Mouse (Mus musculus): Measurements from ENCODE around the gene Olfr574.

Olfr574 gene

DNA sequence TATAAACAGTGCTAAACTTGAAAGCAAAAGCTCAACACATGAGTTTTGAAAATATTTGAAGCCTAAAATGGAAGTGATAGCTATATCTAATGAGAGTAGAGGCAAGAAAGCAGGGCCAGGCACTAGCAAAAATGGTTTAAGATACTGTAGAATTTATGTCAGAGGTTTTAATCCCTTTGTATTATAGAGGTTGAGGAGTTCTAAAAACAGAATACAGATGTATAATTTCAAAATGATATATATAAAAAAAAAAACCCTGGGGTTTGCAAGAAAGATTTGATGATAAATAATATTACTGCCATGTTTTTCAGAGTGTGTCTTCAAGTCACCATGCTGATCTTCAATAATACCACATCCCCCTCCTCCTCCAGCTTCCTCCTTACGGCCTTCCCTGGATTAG is at the start of gene Olfr574:
Gene Olfr574, plus strand, starts transcription at position 301 of the 400 bp plus-strand sequence.
- in situ Hi-C loops (cut with MboI, MseI) = no loop called here

DNA sequence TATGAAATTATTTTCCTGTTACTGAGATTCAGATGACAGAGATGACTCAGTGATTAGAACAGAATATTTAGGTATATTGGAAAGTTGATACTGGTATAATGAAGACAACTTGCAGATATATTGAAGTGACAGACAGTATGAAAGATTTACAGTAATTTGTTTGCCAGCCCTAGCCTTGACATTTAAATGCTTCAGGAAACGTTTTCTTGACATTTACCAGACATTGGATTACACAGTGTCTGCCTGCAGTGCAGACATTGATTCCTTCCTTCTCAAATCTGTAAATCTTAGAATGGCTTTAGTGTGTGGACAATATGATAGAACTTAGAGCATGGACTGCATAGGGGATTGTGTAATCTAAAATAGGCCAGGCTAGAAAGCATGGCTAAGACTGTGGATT is 33.0 kb upstream of the Olfr574 start:
- in situ Hi-C loops (cut with MboI, MseI) = no loop called here

DNA sequence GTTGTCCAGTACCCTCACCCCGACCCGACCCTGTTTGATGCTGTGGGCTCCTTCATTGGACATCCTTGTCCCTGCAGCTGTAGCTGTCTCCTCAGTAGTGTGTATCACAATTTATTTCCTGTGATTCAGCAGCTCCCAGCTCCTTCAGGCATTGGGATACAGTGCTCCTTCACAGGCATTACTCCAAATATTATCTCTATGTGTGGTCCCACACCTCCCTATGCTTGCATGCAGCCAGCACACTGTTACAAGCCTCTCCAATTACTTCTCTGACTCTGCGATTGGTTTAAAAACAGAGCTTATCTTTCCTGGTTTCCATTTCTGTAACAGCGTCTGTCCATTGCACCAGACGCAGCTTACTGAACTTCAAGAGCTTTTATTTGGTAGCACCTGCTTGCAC is 31.9 kb upstream of the Olfr574 start:
- in situ Hi-C loops (cut with MboI, MseI) = no loop called here

DNA sequence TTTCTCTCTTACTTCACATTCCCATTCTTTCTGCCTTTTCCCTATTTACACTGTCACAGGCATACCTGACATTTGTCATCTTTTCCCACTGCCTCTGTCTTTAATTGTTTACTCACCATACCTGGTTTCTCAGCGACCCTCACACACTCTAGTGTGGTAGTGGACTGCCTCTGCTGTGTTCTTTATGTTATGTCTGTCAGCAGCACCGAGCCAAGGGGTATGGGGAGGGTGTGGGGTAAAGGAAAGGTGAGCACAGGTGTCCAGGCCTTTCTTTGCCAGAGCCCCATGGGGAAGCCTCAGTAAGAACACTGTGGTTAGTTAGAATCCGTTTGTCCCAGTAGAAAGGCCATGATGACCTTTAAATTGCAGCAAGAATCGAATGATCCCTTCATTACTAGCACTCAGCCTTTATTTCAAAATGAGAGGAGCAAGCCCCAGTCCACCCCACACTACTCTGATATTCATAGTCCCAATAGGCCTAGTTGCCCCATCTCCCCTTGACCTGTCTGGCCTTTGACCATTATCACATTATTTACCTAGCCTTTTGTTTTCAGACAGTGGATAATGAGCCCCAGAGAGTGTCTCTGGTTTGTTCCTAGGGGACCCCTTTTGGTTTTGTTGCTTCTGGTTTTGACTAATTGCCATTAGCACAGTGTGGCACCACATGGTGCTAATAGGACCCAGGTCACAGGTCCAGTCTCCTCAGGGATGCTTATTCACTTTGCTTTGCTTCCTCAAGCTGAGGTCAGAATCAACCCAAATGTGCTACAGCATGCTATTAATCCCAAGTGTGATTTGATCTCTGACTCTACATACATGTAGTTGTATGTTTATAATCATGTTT is 31.0 kb upstream of the Olfr574 start, which contains the start of gene Olfr571:
Gene Olfr571, minus strand, starts transcription at position 505 of the 844 bp plus-strand sequence.
- in situ Hi-C loops (cut with MboI, MseI) = no loop called here

DNA sequence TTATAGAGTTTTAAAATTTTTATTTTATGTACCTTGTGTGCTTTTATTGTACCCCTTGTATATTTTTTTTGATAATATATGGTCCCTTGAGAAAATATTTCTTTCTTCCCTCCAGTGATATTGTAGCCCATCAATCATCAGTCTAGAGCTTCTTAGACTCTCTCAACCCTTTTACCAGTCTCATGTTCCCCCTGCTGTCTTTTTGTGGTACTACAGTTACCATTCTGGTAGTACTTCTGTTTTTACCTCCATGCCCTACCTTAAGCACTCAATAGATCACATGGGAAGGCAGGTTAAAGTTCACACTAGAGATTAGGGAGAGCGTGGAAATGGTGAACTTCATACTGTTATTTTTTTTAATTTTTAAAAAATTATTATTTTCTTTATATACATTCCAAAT is 28.6 kb upstream of the Olfr574 start:
- in situ Hi-C loops (cut with MboI, MseI) = loop anchor here (5.0 kb wide), 2 partner anchors 222 to 407 kb away; partner anchors contain the start of gene Olfr557

DNA sequence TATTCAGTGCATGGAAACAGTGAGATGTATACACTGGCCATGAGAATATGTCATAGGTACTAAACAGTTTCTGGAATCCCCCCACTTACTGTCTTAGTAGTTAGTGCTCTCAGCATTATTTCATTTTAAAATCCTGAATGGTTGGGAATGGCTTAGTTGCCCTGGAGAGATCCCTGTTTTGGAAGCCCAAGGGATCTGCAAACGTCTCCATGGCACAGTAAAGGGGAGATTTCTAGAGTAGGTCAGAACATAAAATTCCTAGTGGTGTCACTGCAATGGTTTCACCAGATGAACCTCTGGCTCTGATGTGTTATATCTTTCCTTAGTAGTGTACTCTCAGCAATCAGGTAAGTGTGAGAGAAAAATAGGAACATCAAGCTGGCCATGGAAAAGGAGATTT is 24.2 kb upstream of the Olfr574 start, which contains the start of gene Olfr572:
Gene Olfr572, plus strand, starts transcription at position 301 of the 400 bp plus-strand sequence.
- in situ Hi-C loops (cut with MboI, MseI) = loop anchor here (5.0 kb wide), 2 partner anchors 227 to 412 kb away; partner anchors contain the start of gene Olfr557

DNA sequence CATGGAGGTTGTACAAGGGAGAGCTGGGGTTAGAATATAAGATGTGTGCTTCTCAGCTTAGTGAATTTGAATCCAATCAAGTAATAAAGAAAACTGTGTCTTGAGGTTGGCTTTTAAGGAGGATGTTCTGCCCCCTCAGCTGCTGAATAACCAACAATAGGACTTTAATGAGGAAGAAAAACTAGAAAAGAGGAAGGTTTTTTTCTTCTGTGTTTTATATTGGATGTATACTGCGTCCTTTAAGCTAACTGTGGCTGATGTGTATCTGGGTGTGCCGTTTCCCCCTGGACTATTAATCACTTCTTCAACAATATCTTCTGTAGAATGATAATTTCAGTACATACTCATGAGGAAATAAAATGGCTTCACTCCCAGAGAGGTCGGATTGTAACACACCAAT is 21.2 kb upstream of the Olfr574 start:
- in situ Hi-C loops (cut with MboI, MseI) = no loop called here

DNA sequence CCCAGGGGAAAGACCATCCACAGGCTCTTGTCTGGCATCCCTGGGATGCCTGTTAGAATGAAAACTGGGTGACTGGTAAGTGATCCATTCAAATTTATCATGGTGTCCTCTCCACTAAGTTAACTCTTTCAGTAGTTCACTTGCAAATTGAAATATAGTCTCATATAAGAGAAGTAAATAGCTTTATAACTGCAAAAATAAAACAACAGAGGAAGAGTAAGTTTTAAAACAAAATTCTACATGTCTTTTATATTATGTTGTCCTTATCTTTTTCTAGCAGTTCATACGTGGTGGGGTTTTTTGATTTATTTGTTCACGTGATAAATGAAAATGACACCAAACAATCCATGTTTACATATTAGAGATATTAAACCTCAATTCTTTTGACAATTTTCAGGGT is 5.8 kb upstream of the Olfr574 start, which contains the start of gene Olfr573-ps1:
Gene Olfr573-ps1, minus strand, starts transcription at position 101 of the 400 bp plus-strand sequence.
- in situ Hi-C loops (cut with MboI, MseI) = no loop called here

DNA sequence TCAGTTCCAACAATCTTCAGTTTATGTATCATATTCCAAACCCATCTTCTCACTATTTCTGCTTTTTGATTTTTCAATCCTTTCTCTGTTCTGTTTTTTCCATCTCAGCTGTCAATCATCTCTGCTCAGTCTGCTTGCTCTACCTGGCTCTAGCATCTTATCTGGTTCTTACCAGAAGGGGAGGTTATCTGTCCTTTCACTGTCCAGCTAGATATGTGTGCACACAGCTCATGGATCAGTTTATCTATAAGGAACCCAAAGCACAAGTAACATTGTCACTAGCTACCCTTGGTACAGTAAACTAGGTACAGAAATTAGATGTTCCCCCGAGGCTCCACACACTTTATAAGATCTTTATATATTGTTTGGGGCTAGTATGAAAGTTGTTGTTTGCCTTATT is 4.8 kb upstream of the Olfr574 start:
- in situ Hi-C loops (cut with MboI, MseI) = no loop called here

DNA sequence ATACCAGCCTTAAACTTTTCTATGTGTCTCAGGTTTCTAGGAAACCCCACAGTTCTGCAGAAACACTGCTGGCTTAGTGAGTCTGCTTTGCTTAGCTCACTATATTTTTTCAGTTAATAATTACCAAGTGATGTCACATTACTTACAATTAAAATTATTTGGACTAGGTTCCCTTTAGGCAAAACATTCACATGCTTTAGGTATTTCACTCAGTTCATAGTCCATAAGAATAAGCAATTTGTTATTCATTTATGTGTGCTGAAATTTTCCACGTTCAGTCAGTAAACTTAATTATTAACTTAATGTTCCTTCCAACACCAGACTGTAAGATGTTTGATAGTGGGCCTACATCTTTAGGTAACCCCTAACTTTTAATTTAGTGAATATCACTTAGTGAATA is 2.5 kb downstream of the Olfr574 start:
- in situ Hi-C loops (cut with MboI, MseI) = no loop called here

DNA sequence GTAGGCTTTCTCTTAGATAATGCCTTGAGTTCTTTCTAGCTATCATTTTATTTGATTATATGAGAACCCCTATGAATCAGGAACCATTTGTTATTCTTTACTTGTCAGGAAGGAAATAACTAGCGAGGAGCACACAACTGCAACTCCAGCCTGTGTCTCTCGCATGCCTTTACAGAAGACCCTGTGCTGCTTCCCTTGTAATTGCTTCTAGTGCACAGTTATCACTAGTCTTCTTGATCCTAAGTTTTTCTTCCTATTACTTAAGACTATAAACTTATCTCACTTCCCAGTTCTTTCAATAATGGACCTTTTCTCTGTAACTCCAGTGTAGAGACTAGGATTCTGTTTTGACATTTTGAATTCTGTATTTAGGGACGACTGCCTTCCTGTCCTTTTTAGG is 9.9 kb downstream of the Olfr574 start:
- in situ Hi-C loops (cut with MboI, MseI) = no loop called here

DNA sequence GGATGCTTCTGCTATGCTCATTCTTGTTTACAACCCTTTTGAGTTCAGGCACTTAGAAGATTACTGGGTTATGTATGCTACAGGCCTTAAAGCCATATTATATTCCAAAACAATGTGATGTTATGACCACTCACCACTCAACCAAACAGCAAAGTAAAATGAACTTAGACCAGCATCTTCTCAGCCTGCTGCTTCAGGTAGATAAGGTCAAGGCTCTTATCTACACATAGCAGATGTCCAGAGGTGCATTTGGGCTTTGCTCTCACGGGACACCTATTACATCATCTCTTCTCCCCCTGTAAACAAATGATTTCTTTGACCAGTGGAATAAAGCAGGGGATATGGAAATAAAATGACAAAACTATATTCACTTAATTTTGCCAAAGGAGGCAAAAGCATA is 10.3 kb downstream of the Olfr574 start, which contains the start of gene Olfr575:
Gene Olfr575, minus strand, starts transcription at position 183 of the 400 bp plus-strand sequence.
- in situ Hi-C loops (cut with MboI, MseI) = no loop called here

DNA sequence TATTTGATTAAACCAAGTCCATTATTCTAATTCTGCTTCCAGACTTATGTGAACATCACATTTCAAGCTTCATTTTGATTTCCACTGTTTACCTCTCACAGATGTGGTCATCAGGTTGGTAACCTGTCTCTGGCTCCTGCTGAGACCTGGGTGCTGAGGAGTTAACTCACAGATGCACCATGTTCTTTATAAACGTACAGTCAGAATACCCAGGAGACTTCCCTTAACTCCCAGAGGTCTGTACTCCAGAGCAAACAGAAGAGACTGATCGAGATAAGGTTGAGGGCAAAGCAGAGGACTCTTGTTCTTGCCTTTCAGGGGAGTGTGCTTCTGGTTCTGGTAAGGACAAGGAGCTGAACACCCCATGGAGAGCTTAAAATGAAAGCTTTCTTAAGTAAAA is 14.1 kb downstream of the Olfr574 start, which contains the start of gene Olfr576:
Gene Olfr576, plus strand, starts transcription at position 301 of the 400 bp plus-strand sequence.
- in situ Hi-C loops (cut with MboI, MseI) = no loop called here

DNA sequence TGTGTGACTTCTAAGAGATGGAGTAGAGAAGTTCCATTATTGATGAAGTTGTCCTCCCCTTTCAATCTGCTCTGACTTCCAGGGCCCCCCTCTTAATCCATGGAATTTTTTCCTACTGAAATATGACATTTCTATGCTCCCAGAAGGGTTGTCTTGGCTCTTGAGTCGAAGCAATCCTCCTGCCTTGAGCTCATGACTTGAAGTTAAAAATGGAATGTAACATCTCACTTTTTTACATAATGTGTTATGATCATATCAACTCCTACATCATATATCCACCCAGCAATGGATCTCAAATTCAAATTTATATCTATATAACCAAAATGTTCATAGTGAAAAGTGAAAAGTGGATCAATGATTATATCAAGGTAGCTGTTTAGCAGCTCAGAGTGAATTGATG is 26.1 kb downstream of the Olfr574 start:
- in situ Hi-C loops (cut with MboI, MseI) = no loop called here

DNA sequence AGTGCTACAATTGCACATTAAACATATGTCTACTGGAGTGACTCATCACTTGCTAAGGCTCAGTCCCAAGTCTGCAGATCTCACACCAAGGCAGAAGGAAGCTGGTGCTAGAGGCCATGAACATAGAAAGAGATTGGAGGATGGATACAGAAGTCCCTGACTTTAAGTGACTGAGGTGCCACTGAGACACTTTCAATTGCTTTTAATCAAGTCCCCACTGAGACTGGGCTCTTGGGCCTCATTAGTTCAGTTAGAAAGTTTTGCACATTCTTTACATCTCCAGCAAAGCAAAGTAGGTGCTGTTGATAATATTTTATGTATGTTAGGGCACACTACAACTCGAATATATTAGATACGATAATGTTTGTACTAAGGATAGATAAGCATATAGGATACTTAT is 27.6 kb downstream of the Olfr574 start, which contains the start of gene Olfr577:
Gene Olfr577, minus strand, starts transcription at position 101 of the 400 bp plus-strand sequence.
- in situ Hi-C loops (cut with MboI, MseI) = no loop called here

DNA sequence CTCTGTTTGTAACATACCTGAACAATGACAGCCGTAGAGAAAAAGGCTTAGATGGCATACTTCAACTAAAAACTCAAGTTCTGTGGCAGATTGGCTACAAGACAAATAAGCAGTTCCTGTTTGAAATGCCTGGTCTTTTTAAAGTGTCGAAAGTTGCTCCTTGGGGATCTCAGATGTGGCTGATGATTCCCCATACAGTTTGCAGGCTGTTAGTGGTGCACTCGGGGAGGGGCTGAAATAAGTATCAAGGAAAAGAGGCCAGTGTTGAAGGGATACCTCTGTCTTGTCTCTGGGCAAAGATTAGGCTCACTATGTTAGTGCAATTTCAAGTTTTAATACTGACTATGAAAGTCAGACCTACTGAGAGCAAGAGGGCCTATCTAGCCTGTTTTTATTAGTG is 41.0 kb downstream of the Olfr574 start, which contains the start of gene Olfr578:
Gene Olfr578, minus strand, starts transcription at position 101 of the 400 bp plus-strand sequence.
- in situ Hi-C loops (cut with MboI, MseI) = no loop called here
